In genomic region chr14:33324556-33324955, GRCm38 (mm10) we compare ENCODE assay signal across 19 mouse cellular contexts.
DNase-seq lines count a peak whose midpoint lies in the region; ATAC-seq and TF ChIP-seq lines count a peak whose summit lies in the region.
"Had no signal": no experiment of that assay in that cellular context is flagged by ENCODE, and none has a peak within 500 bp of the region (broad histone marks: within the 10 kb centered on the region; RNA-seq: fewer than 3 reads in every experiment).

No protein-coding gene starts in this region.

- H3K36me3 ChIP-seq in hindbrain, embryonic 13.5 days: no peaks in the 10 kb centered on the region
- no peaks in the 10 kb centered on the region for H3K36me3 ChIP-seq in hindbrain, embryonic 14.5 days (replicated peaks; ENCODE audit: control insufficient read depth, insufficient read depth)
- no peaks in the 10 kb centered on the region for H3K36me3 ChIP-seq in spleen, adult 2 months (ENCODE audit: control insufficient read depth, insufficient read depth, low read length)
- H3K36me3 ChIP-seq in splenic B cell, adult 2 months (ENCODE audit: control insufficient read depth, insufficient read depth, low read length, poor library complexity, severe bottlenecking): no peaks in the 10 kb centered on the region
- H3K36me3 ChIP-seq in forebrain, embryonic 16.5 days (ENCODE audit: control insufficient read depth, insufficient read depth): no peaks in the 10 kb centered on the region
- H3K36me3 ChIP-seq: heart, embryonic 13.5 days; limb, embryonic 15.5 days had no signal

- WGBS in hindbrain, embryonic 13.5 days: 76% methylated on average over 6 of the region's 6 CpGs
- WGBS in hindbrain, embryonic 14.5 days: 77% methylated on average over 6 of the region's 6 CpGs
- WGBS in spleen, adult 2 months: 14% methylated on average over 6 of the region's 6 CpGs
- WGBS in forebrain, embryonic 16.5 days: 76% methylated on average over 6 of the region's 6 CpGs

- no peak for ATAC-seq in hindbrain, embryonic 13.5 days (ENCODE audit: low FRiP score)
- ATAC-seq in hindbrain, embryonic 14.5 days (ENCODE audit: low FRiP score): no peak
- ATAC-seq in granulocyte monocyte progenitor cell, adult 5-6 weeks (replicated peaks; ENCODE audit: poor library complexity, severe bottlenecking): peak; percentile 88
- ATAC-seq in forebrain, embryonic 16.5 days: no peak
- ATAC-seq: forebrain, embryonic 13.5 days had no signal

- H3K9me3 ChIP-seq in hindbrain, embryonic 13.5 days: no peaks in the 10 kb centered on the region
- no peaks in the 10 kb centered on the region for H3K9me3 ChIP-seq in hindbrain, embryonic 14.5 days (ENCODE audit: control insufficient read depth, low read length)
- H3K9me3 ChIP-seq in forebrain, embryonic 16.5 days (ENCODE audit: control insufficient read depth, low read length): no peaks in the 10 kb centered on the region
- H3K9me3 ChIP-seq: forebrain, embryonic 13.5 days; heart, embryonic 13.5 days; limb, embryonic 15.5 days had no signal

- H3K27ac ChIP-seq in hindbrain, embryonic 13.5 days: no peak overlapping the region
- no peak overlapping the region for H3K27ac ChIP-seq in hindbrain, embryonic 14.5 days
- no peak overlapping the region for H3K27ac ChIP-seq in spleen, adult 2 months (ENCODE audit: insufficient read depth, low read length)
- H3K27ac ChIP-seq in forebrain, embryonic 16.5 days (ENCODE audit: low read length): no peak overlapping the region
- H3K27ac ChIP-seq: forebrain, embryonic 13.5 days; heart, embryonic 13.5 days; limb, embryonic 15.5 days had no signal

- no peak for TF ChIP-seq POLR2A in spleen, adult 2 months (IDR thresholded peaks at IDR 0.05; ENCODE audit: low read depth, low read length)

- no peak overlapping the region for H3K4me2 ChIP-seq in hindbrain, embryonic 13.5 days
- no peak overlapping the region for H3K4me2 ChIP-seq in hindbrain, embryonic 14.5 days (replicated peaks)
- H3K4me2 ChIP-seq in forebrain, embryonic 16.5 days (ENCODE audit: low read length): no peak overlapping the region
- H3K4me2 ChIP-seq: forebrain, embryonic 13.5 days; heart, embryonic 13.5 days; limb, embryonic 15.5 days had no signal

- H3K27me3 ChIP-seq in hindbrain, embryonic 13.5 days: peaks cover 39% of the 10 kb centered on the region
- H3K27me3 ChIP-seq in hindbrain, embryonic 14.5 days (ENCODE audit: control insufficient read depth, insufficient read depth, low read length): peaks cover 21% of the 10 kb centered on the region
- peaks cover 12% of the 10 kb centered on the region for H3K27me3 ChIP-seq in spleen, adult 2 months (ENCODE audit: control insufficient read depth, insufficient read depth, low read length)
- H3K27me3 ChIP-seq in splenic B cell, adult 2 months (ENCODE audit: control insufficient read depth, insufficient read depth, low read length, poor library complexity, severe bottlenecking): no peaks in the 10 kb centered on the region
- peaks cover 14% of the 10 kb centered on the region for H3K27me3 ChIP-seq in forebrain, embryonic 16.5 days (replicated peaks; ENCODE audit: control insufficient read depth, insufficient read depth, low read length)

- no peak overlapping the region for H3K4me3 ChIP-seq in hindbrain, embryonic 13.5 days
- H3K4me3 ChIP-seq in hindbrain, embryonic 14.5 days (replicated peaks; ENCODE audit: low read length): no peak overlapping the region
- H3K4me3 ChIP-seq in spleen, adult 2 months (ENCODE audit: extremely low read depth, insufficient read depth, insufficient read length): peak overlapping the region; percentile 14; the same call in 1 of the 2 replicates
- no peak overlapping the region for H3K4me3 ChIP-seq in forebrain, embryonic 16.5 days (replicated peaks; ENCODE audit: low read length)
- H3K4me3 ChIP-seq: forebrain, embryonic 13.5 days; heart, embryonic 13.5 days; limb, embryonic 15.5 days had no signal

- intact Hi-C loops in left cerebral cortex, postnatal 25 days (cut with DNase I): no loop called here

- no peak for DNase-seq in hindbrain, embryonic 14.5 days (ENCODE audit: low spot score)
- no peak for DNase-seq in spleen, adult 2 months (ENCODE audit: low read depth in 1 of 2, low spot score in 2 of 2)
- DNase-seq in spleen, postnatal 10 days (ENCODE audit: low spot score in 2 of 2): no peak
- peak; percentile 29 for DNase-seq in splenic B cell, adult 2 months (ENCODE audit: low read depth, low spot score)
- DNase-seq in left cerebral cortex, postnatal 25 days (ENCODE audit: low spot score in 2 of 2): no peak
- DNase-seq: adrenal gland, postnatal 36 days; cerebellum, adult 11 months; cerebellum, postnatal 14 days; heart, postnatal 4 days; kidney, adult 2 months; kidney, postnatal 14 days; lung, postnatal 14 days; midbrain, embryonic 14.5 days had no signal

- peaks cover 25% of the 10 kb centered on the region for H3K4me1 ChIP-seq in hindbrain, embryonic 13.5 days (replicated peaks)
- peaks cover 5% of the 10 kb centered on the region; the same call in 1 of the 2 replicates for H3K4me1 ChIP-seq in hindbrain, embryonic 14.5 days (replicated peaks; ENCODE audit: control insufficient read depth, insufficient read depth, low read length)
- peaks cover 15% of the 10 kb centered on the region for H3K4me1 ChIP-seq in spleen, adult 2 months (ENCODE audit: control insufficient read depth, insufficient read depth, insufficient read length)
- peaks cover 11% of the 10 kb centered on the region for H3K4me1 ChIP-seq in forebrain, embryonic 16.5 days (replicated peaks; ENCODE audit: control insufficient read depth, insufficient read depth, low read length)

- H3K9ac ChIP-seq in hindbrain, embryonic 13.5 days: 0 out of 2 replicates have a peak overlapping the region, but pooled peaks have one; percentile 8
- no peak overlapping the region for H3K9ac ChIP-seq in hindbrain, embryonic 14.5 days
- no peak overlapping the region for H3K9ac ChIP-seq in forebrain, embryonic 16.5 days (replicated peaks; ENCODE audit: low read depth, low read length)
- H3K9ac ChIP-seq: forebrain, embryonic 13.5 days; heart, embryonic 13.5 days; limb, embryonic 15.5 days had no signal

- TF ChIP-seq CTCF in spleen, adult 2 months (IDR thresholded peaks at IDR 0.05; ENCODE audit: extremely low read depth, insufficient read depth, insufficient read length, insufficient replicate concordance): no peak
